Mouse (Mus musculus) neural tube, embryonic 11.5 days (tissue): ENCODE measurements around the gene Mapk3. TPM values are rescaled to one million over a fixed set of nuclear protein-coding genes. Genes with fewer than 3 reads are reported as not detected.

Experiments used
- ATAC-seq: fragments of 200-750 bp; cut with Nextera tagmentation; 2 replicates; pipeline ENCODE4 v1.8.0; 2017; ENCODE audit warnings: moderate number of reproducible peaks, mild to moderate bottlenecking, moderate TSS enrichment, moderate library complexity; ENCODE audit not compliant: insufficient read depth, low FRiP score, low TSS enrichment
- DNase-seq: peaks from one replicate; pipeline ENCODE4 v3.0.0-alpha.2; 2015; ENCODE audit warnings: low spot score
- H3K27ac ChIP-seq: fragments of 300-500 bp; sonication (generic); 2 replicates; pipeline ENCODE4 v1.5.1; 2014; ENCODE audit warnings: low read depth, mild to moderate bottlenecking, low read length
- H3K27me3 ChIP-seq: fragments of 300-500 bp; sonication (generic); 2 replicates; pipeline ENCODE4 v1.6.1; 2014; ENCODE audit warnings: mild to moderate bottlenecking, low read length, mixed read lengths; ENCODE audit not compliant: control insufficient read depth, insufficient read depth
- H3K36me3 ChIP-seq: fragments of 300-500 bp; sonication (generic); 2 replicates; pipeline ENCODE4 v1.6.1; 2014; ENCODE audit warnings: mild to moderate bottlenecking, low read length, moderate library complexity, mixed read lengths; ENCODE audit not compliant: control insufficient read depth, insufficient read depth
- H3K4me1 ChIP-seq: fragments of 300-500 bp; sonication (generic); 2 replicates; pipeline ENCODE4 v1.6.1; 2014; ENCODE audit warnings: low read length, mixed read lengths; ENCODE audit not compliant: control insufficient read depth, insufficient read depth
- H3K4me2 ChIP-seq: fragments of 300-500 bp; sonication (generic); 2 replicates; pipeline ENCODE4 v1.6.1; 2014; ENCODE audit warnings: low read depth, mild to moderate bottlenecking, moderate library complexity
- H3K4me3 ChIP-seq: fragments of 300-500 bp; sonication (generic); 2 replicates; pipeline ENCODE4 v1.5.1; 2014; ENCODE audit warnings: low read depth, low read length
- H3K9ac ChIP-seq: fragments of 300-500 bp; sonication (generic); 2 replicates; pipeline ENCODE4 v1.6.1; 2014; ENCODE audit warnings: mild to moderate bottlenecking, low read length
- H3K9me3 ChIP-seq: fragments of 300-500 bp; sonication (generic); 2 replicates; pipeline ENCODE4 v1.6.1; 2016; ENCODE audit warnings: low read length; ENCODE audit not compliant: control insufficient read depth
- WGBS: fragments of 180-500 bp; shearing (Covaris S2); extraction: QIAGEN DNeasy Blood & Tissue Kit; methylation state at CpG from one replicate; pipeline ENCODE4 v1.1.7; 2014; 5-methylcytosine and 5-hydroxymethylcytosine counted together
- polyA plus RNA-seq: library from polyadenylated mRNA; unstranded; fragments of >200 nt; fragmentation: Nextera tagmentation; extraction: Ambion mirVana; gene quantifications from 2 replicates; pipeline ENCODE4 v1.2.1, GENCODE M21; 2014

Gene Mapk3
- polyA plus RNA-seq: 55.3 and 58.0 TPM in 2 replicates

- WGBS: 0% methylated on average over 6 of the region's 38 CpGs
- peak within 1 kb of the TSS; percentile 78 for H3K9ac ChIP-seq
- no peaks in the 10 kb centered on the region for H3K27me3 ChIP-seq
- H3K4me1 ChIP-seq: 0 out of 2 replicates have a peak, but pooled peaks cover 2% of the 10 kb centered on the region
- H3K4me2 ChIP-seq: peak within 1 kb of the TSS; percentile 96
- ATAC-seq: peak; percentile 51
- H3K27ac ChIP-seq: peak within 1 kb of the TSS; percentile 75
- H3K4me3 ChIP-seq: peak within 1 kb of the TSS; percentile 64
- peak; percentile 91 for DNase-seq
- no peaks in the 10 kb centered on the region for H3K9me3 ChIP-seq
- no peaks in the 10 kb centered on the region for H3K36me3 ChIP-seq
Observed at GRCm38 (mm10) chr7:126759050-126759671, at the start of gene Mapk3. Gene Mapk3, plus strand, starts transcription at chr7:126759601.

- Histone ChIP-seq H3K9me3 (no peaks in the 10 kb centered on the region), H3K27me3 (no peaks in the 10 kb centered on the region), H3K27ac (no peak overlapping the region), H3K4me1 (no peaks in the 10 kb centered on the region; the same call in 1 of the 2 replicates), H3K4me3 (no peak overlapping the region), H3K9ac (no peak overlapping the region), H3K36me3 (no peaks in the 10 kb centered on the region), H3K4me2 (no peak overlapping the region)
- ATAC-seq (no peak), DNase-seq (no peak)
- WGBS: 87% methylated on average over 4 of the region's 4 CpGs
Observed at GRCm38 (mm10) chr7:126710266-126710665, 49.1 kb upstream of the Mapk3 start.

- Histone ChIP-seq H3K36me3 (no peaks in the 10 kb centered on the region), H3K4me2 (no peak overlapping the region), H3K4me1 (no peaks in the 10 kb centered on the region), H3K4me3 (no peak overlapping the region), H3K27me3 (no peaks in the 10 kb centered on the region), H3K27ac (no peak overlapping the region), H3K9ac (no peak overlapping the region), H3K9me3 (no peaks in the 10 kb centered on the region)
- DNase-seq: no peak
- WGBS: 79% methylated on average over 3 of the region's 3 CpGs
- no peak for ATAC-seq
Observed at GRCm38 (mm10) chr7:126711910-126712309, 47.5 kb upstream of the Mapk3 start.

- WGBS: 84% methylated on average over 4 of the region's 4 CpGs
- Histone ChIP-seq H3K9ac (no peak overlapping the region), H3K4me3 (no peak overlapping the region), H3K9me3 (no peaks in the 10 kb centered on the region), H3K27ac (no peak overlapping the region), H3K36me3 (no peaks in the 10 kb centered on the region), H3K4me1 (no peaks in the 10 kb centered on the region), H3K4me2 (no peak overlapping the region), H3K27me3 (no peaks in the 10 kb centered on the region)
- DNase-seq (no peak), ATAC-seq (no peak)
Observed at GRCm38 (mm10) chr7:126715679-126716078, 43.7 kb upstream of the Mapk3 start.

- Histone ChIP-seq H3K36me3 (no peaks in the 10 kb centered on the region), H3K4me1 (no peaks in the 10 kb centered on the region), H3K9ac (no peak overlapping the region), H3K27ac (no peak overlapping the region), H3K4me2 (no peak overlapping the region), H3K9me3 (no peaks in the 10 kb centered on the region), H3K27me3 (no peaks in the 10 kb centered on the region), H3K4me3 (no peak overlapping the region)
- DNase-seq (no peak), ATAC-seq (no peak)
- WGBS: 93% methylated on average over 3 of the region's 3 CpGs
Observed at GRCm38 (mm10) chr7:126717566-126717965, 41.8 kb upstream of the Mapk3 start.

GRCm38 (mm10) chr7:126718787-126719337 is 40.5 kb upstream of the Mapk3 start:
- H3K36me3 ChIP-seq: no peaks in the 10 kb centered on the region
- H3K9ac ChIP-seq: no peak overlapping the region
- 93% methylated on average over 5 of the region's 5 CpGs for WGBS
- ATAC-seq (no peak), DNase-seq (no peak)
- H3K4me3 ChIP-seq: no peak overlapping the region
- H3K4me2 ChIP-seq: no peak overlapping the region
- H3K9me3 ChIP-seq: no peaks in the 10 kb centered on the region
- no peaks in the 10 kb centered on the region for H3K27me3 ChIP-seq
- no peak overlapping the region for H3K27ac ChIP-seq
- H3K4me1 ChIP-seq: no peaks in the 10 kb centered on the region

GRCm38 (mm10) chr7:126721635-126722034 is 37.8 kb upstream of the Mapk3 start:
- no peak for DNase-seq
- no peak overlapping the region for H3K9ac ChIP-seq
- H3K27me3 ChIP-seq: no peaks in the 10 kb centered on the region
- no peak overlapping the region for H3K4me3 ChIP-seq
- no peak overlapping the region for H3K27ac ChIP-seq
- no peaks in the 10 kb centered on the region for H3K9me3 ChIP-seq
- WGBS: 92% methylated on average over 13 of the region's 13 CpGs
- no peaks in the 10 kb centered on the region for H3K36me3 ChIP-seq
- H3K4me2 ChIP-seq: no peak overlapping the region
- ATAC-seq: no peak
- H3K4me1 ChIP-seq: no peaks in the 10 kb centered on the region

- no peak overlapping the region for H3K27ac ChIP-seq
- no peaks in the 10 kb centered on the region for H3K36me3 ChIP-seq
- H3K4me1 ChIP-seq: no peaks in the 10 kb centered on the region
- H3K9ac ChIP-seq: no peak overlapping the region
- no peaks in the 10 kb centered on the region for H3K9me3 ChIP-seq
- no peak overlapping the region for H3K4me3 ChIP-seq
- ATAC-seq (no peak), DNase-seq (no peak)
- WGBS: 80% methylated on average over 3 of the region's 3 CpGs
- no peaks in the 10 kb centered on the region for H3K27me3 ChIP-seq
- H3K4me2 ChIP-seq: no peak overlapping the region
Observed at GRCm38 (mm10) chr7:126725077-126725476, 34.3 kb upstream of the Mapk3 start.

GRCm38 (mm10) chr7:126725667-126726066 is 33.7 kb upstream of the Mapk3 start:
- Histone ChIP-seq H3K4me1 (no peaks in the 10 kb centered on the region), H3K4me3 (no peak overlapping the region), H3K36me3 (no peaks in the 10 kb centered on the region), H3K9ac (no peak overlapping the region), H3K27me3 (no peaks in the 10 kb centered on the region), H3K27ac (no peak overlapping the region), H3K4me2 (no peak overlapping the region), H3K9me3 (no peaks in the 10 kb centered on the region)
- 86% methylated on average over 5 of the region's 5 CpGs for WGBS
- DNase-seq (no peak), ATAC-seq (no peak)
